Mouse (Mus musculus) kidney, postnatal 36 days (tissue): ENCODE measurements around the gene 4833427G06Rik.
A peak's percentile ranks its signal among the peaks of the same experiment; 100 is the strongest.

ENCODE experiments used
- DNase-seq, 2 experiments: peaks; one replicate each; pipeline ENCODE4 v3.0.0; 2021 to 2022; ENCODE audit warnings: mixed read lengths in 2 of 2

The 4833427G06Rik gene

DNA sequence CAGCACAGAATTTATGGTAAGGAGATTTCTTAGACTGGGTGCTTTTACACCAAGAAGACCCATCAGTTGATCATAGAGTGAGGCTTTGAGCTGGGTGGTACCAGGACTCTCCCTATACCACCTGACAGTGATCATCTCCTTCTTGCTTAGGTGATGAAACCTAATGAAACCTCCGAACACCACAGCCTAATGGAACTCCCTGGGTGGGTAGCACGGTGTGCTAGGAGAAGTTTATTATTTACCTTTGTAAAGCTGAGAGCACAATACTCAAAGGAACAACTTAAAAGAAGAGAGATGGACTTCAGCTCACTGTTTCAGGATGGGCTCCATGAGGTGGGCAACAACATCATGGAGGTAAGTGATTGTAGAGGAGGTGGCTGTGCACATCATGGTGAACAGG, 41.3 kb downstream of the 4833427G06Rik start, which contains the start of gene Btg4:
TSS of gene Btg4 (plus strand) at position 301 of the 400 bp plus-strand sequence.
- no peak for DNase-seq

DNA sequence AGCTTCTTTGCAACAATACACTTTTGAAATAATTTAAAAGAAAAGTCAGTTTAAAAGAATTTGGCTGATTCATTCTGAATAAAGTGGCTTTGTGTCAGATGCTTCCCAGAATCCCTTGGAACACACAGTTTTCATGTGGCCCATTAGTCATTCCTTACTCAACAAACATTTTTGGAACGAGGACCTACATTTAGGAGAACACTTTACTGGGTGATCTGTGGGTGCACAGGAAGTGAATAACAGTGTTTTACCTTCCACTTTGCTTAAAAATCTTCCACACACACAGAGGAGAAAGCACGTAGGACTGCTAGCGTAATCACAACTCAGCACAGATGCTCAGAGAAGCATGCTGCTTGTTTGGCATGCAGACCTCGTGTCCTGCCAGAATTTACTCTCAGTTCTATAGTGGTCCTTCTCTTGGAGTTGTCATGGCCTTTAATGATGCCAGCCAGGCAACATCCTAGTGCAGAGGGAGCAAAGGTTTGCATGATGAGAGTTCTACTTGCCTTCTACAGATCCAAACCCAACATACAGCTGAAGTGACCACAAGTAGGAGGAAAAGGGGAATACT, 42.8 kb downstream of the 4833427G06Rik start:
- no peak for DNase-seq

- DNase-seq = peak; percentile 16 to 26
Observed at GRCm38 (mm10) chr9:51056360-51057324, 45.2 kb downstream of the 4833427G06Rik start.

DNA sequence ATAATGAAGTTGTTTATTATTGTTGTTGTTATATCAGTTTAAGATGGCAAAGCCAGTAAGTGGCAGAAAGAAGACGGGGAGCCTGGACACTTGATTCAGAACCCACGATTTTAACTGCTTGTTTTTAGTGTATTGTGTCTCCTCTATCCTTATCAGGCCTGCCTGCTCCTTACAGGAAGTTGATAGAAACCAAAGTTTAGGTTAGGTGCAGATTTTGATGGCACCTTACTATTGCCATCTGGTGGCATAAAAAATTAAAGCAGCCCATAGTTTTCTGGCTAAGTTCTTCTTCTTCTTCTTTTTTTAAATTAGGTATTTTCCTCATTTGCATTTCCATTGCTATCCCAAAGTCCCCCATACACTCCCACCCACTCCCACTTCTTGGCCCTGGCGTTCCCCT, 49.7 kb downstream of the 4833427G06Rik start:
- peak in 1 of 2 experiments; percentile 8 for DNase-seq

- no peak for DNase-seq
Observed at GRCm38 (mm10) chr9:51042136-51042535, 59.7 kb downstream of the 4833427G06Rik start.

DNA sequence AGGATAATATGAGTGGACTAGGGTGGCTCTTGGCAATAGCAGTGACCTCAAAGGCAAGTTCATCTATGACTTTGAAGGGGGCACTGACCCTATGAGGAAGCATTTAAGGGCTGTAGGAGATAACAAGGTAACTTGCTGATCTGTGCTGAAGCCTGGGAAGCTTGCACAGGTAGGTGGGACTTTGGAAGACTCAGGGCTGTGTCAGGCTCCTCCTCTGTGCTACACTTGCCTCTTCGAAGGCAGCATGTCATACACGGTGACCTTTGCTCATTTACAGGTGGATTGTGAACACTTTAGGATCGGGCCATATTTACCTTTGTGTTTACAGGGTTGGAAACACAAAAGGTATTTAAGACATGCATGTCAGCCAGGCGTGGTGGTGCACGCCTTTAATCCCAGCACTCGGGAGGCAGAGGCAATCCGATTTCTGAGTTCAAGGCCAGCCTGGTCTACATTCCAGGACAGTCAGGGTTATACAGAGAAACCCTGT, 60.3 kb downstream of the 4833427G06Rik start:
- DNase-seq = no peak

DNA sequence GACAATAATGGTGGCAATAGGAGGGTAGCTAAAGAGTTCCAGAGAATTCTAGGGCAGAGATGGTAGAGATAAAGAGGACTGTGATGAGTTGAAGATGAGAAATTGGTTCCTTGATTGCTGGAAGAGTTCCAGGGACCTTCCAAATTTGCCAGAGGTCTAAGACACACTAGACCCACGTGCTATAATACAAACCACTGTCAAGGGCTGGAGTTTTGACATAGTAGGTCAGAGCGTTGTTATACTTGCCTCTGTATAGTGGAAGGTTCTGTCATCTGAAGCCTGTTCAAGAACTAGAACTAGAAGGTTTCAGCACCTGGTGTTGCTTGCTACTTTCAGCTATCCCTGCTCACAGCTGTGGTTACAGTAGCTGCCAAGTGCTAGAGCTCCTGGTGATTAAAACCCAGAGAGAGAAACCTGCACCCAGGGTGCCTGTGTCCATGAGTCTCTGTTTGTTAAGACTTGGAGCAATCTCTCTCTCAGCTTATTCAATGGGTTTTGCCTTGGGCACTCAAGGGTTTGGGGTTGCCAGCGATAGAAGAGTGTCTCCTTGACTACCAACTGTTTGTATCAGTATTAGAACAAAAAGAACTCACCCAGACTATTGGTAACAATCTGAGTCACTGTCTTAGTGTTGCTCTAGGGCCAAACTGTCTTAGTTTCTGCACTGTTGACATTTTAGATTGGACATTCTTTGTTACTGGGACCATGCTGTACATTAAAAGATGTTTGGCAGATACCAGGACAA, 68.9 kb downstream of the 4833427G06Rik start:
- DNase-seq = no peak

- no peak for DNase-seq
Observed at GRCm38 (mm10) chr9:51032291-51032690, 69.6 kb downstream of the 4833427G06Rik start.

GRCm38 (mm10) chr9:51031603-51032002, 70.3 kb downstream of the 4833427G06Rik start:
- DNase-seq = no peak
